In the genomic region with DNA sequence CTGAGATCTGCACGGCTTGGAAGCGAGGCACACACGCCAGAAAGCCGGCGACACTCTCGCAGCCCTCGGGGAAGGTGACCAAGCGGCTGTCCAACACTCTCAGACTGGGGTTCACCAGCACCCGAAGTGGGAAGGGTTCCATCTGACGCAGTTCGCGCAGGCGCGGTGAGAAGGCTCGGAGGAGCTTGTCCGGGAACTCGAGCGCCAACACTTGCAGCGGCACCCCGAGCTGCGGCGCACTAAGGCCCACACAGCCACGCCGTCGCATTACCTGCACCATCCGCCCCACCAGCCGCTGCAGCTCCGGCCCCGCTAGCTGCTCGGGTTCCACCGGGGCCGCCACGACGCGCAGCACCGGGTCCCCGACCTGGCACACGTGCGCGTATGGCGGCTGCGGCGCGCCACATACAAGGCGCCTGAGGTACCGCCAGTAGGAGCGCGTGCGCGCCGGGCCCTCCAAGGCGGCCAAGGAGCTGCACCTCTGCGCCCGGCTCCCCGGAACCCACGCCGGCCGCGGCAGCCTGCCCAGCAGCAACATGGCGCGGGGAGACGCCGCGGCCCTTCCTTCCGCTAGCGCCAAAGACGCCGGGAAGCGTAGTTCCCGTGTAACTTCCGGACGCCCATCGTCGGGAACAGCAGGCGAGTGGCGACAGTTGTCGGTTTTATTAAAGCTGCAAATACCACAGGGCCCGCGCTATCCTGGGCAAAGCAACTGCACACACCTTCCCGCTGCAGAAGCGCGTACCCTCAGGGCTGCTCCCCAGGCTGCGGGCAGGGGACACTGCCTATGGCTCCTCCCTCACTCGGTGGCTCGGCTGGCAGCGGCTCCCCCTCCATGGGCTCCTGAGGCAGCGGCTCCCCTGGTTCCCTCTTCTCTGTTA, we compare ENCODE assay signal across 8 mouse cellular contexts. TPM values are rescaled to one million over a fixed set of nuclear protein-coding genes. Genes with fewer than 3 reads are reported as not detected.
DNase-seq lines count a peak whose midpoint lies in the region; ATAC-seq and TF ChIP-seq lines count a peak whose summit lies in the region.

TSS of gene Pdf (minus strand) at position 554 of the 881 bp plus-strand sequence.

- no peaks in the 10 kb centered on the region for H3K9me3 ChIP-seq in hindbrain, embryonic 16.5 days (ENCODE audit: control insufficient read depth, low read length)

- H3K27me3 ChIP-seq in hindbrain, embryonic 16.5 days (replicated peaks; ENCODE audit: control insufficient read depth, insufficient read depth, low read length), result no peaks in the 10 kb centered on the region

- no peak for TF ChIP-seq CTCF in gastrocnemius, adult 2 months (IDR thresholded peaks at IDR 0.05)

- under 1% methylated on average over 78 of the region's 87 CpGs for WGBS in hindbrain, embryonic 16.5 days

- H3K36me3 ChIP-seq in hindbrain, embryonic 16.5 days (ENCODE audit: control insufficient read depth, insufficient read depth, low read length), result peaks cover 44% of the 10 kb centered on the region

- peak within 1 kb of the TSS; percentile 93 for H3K4me3 ChIP-seq in gastrocnemius, adult 2 months
- peak within 1 kb of the TSS; percentile 82 for H3K4me3 ChIP-seq in hindbrain, embryonic 16.5 days (ENCODE audit: low read length)

- H3K4me2 ChIP-seq in hindbrain, embryonic 16.5 days (ENCODE audit: low read length), result peak within 1 kb of the TSS; percentile 90

- DNase-seq in WW6 (ENCODE audit: low read depth, low spot score), result peak; percentile 79
- DNase-seq in cerebellum, postnatal 4 days (ENCODE audit: low spot score in 2 of 2), result peak; percentile 59 to 77
- DNase-seq in gastrocnemius, adult 2 months, result peak; percentile 91
- DNase-seq in left cerebral cortex, adult 18-20 months (ENCODE audit: low spot score in 2 of 2), result peak; percentile 82 to 87
- DNase-seq in lung, postnatal 4 days, result peak; percentile 85 to 92
- DNase-seq in retina, postnatal 7 days (ENCODE audit: low read depth, low spot score), result peak; percentile 65
- peak; percentile 72 to 77 for DNase-seq in urinary bladder, adult 18-20 months (ENCODE audit: low spot score in 2 of 2)

- H3K27ac ChIP-seq in gastrocnemius, adult 2 months, result peak within 1 kb of the TSS; percentile 94
- peak within 1 kb of the TSS; percentile 91 for H3K27ac ChIP-seq in hindbrain, embryonic 16.5 days (ENCODE audit: low read depth, low read length)

- intact Hi-C loops in gastrocnemius, adult 2 months (cut with DNase I), result no loop called here

- peaks cover 15% of the 10 kb centered on the region for H3K4me1 ChIP-seq in hindbrain, embryonic 16.5 days (ENCODE audit: control insufficient read depth, insufficient read depth, low read depth, low read length)

- peak; percentile 89 for ATAC-seq in hindbrain, embryonic 16.5 days

- H3K9ac ChIP-seq in hindbrain, embryonic 16.5 days (ENCODE audit: low read depth, low read length), result peak within 1 kb of the TSS; percentile 90

RNA-seq across cellular contexts. Expression of gene Pdf, which starts in this region (rescaled TPM):
- 10 to 100 TPM; 38.6 to 44.0 TPM for total RNA-seq in gastrocnemius, adult 2 months (2021)
- polyA plus RNA-seq in hindbrain, embryonic 16.5 days (2015; fragmentation: Nextera tagmentation; extraction: Ambion mirVana), result 37.1 and 37.4 TPM in 2 replicates
- total RNA-seq in left cerebral cortex, adult 18-20 months (2021), result 10 to 100 TPM; 23.8 to 26.3 TPM

Comparison
In these comparisons a context has a peak if more than half of its experiments do, and no peak if none do; other contexts are left out.
1. Peak in every context shown above with its lines: DNase-seq, ATAC-seq, H3K4me3 ChIP-seq and H3K27ac ChIP-seq.